Mouse (Mus musculus) kidney, embryonic 16.5 days (tissue): ENCODE results near the gene Mgmt. TPM values are rescaled to one million over a fixed set of nuclear protein-coding genes. Genes with fewer than 3 reads are reported as not detected.

Experiments
- ATAC-seq: fragments of 200-750 bp; cut with Nextera tagmentation; 2 replicates; pipeline ENCODE4 v1.8.0; 2017; ENCODE audit warnings: moderate TSS enrichment; ENCODE audit not compliant: low FRiP score, low TSS enrichment
- H3K27ac ChIP-seq: fragments of 300-500 bp; sonication (generic); 2 replicates; pipeline ENCODE4 v1.5.1; 2014; ENCODE audit warnings: low read length
- H3K27me3 ChIP-seq: fragments of 300-500 bp; sonication (generic); 2 replicates; pipeline ENCODE4 v1.6.1; 2014; ENCODE audit warnings: low read length, control low read depth, mixed read lengths; ENCODE audit not compliant: insufficient read depth
- H3K36me3 ChIP-seq: fragments of 300-500 bp; sonication (generic); 2 replicates; pipeline ENCODE4 v1.6.1; 2014; ENCODE audit warnings: low read length, control low read depth, mixed read lengths; ENCODE audit not compliant: insufficient read depth
- H3K4me1 ChIP-seq: fragments of 300-500 bp; sonication (generic); 2 replicates; pipeline ENCODE4 v1.6.1; 2014; ENCODE audit warnings: low read length, control low read depth, mixed read lengths; ENCODE audit not compliant: insufficient read depth
- H3K4me2 ChIP-seq: fragments of 300-500 bp; sonication (generic); replicated peaks from 2 replicates; pipeline ENCODE4 v1.6.1; 2014; ENCODE audit warnings: low read depth, low read length
- H3K4me3 ChIP-seq: fragments of 300-500 bp; sonication (generic); 2 replicates; pipeline ENCODE4 v1.5.1; 2014; ENCODE audit warnings: mild to moderate bottlenecking, low read length
- H3K9ac ChIP-seq: fragments of 300-500 bp; sonication (generic); replicated peaks from 2 replicates; pipeline ENCODE4 v1.6.1; 2014; ENCODE audit warnings: low read length
- H3K9me3 ChIP-seq: fragments of 300-500 bp; sonication (generic); 2 replicates; pipeline ENCODE4 v1.6.1; 2016; ENCODE audit warnings: low read length, control low read depth
- WGBS: fragments of 180-500 bp; shearing (Covaris S2); extraction: QIAGEN DNeasy Blood & Tissue Kit; methylation state at CpG from one replicate; pipeline ENCODE4 v1.1.7; 2014; 5-methylcytosine and 5-hydroxymethylcytosine counted together
- polyA plus RNA-seq: library from polyadenylated mRNA; unstranded; fragments of >200 nt; fragmentation: Nextera tagmentation; extraction: Ambion mirVana; gene quantifications from 2 replicates; pipeline ENCODE4 v1.2.1, GENCODE M21; 2015

Gene Mgmt
- polyA plus RNA-seq, 1 experiment from 2014 or later, result 6.6 TPM

DNA sequence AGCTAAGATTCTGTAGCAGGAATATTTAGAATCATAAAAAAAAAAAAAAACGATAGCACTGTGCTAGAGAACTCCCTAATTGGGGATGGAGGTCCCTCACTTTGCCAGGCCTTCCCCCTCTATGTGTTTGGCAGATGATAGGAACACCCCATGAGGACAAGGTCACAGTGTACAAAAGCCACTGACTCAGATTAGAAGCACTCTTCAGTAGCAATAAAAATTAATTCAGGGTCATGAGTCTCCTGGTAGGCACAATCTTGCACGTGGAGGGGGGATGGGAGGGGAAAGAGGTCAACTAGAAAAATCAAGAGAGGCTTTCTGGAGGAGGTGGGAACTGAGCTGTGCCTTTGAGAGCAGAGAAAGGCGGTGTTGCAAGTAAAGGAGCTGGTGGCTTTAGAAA lies 247.0 kb downstream of the Mgmt start:
- H3K36me3 ChIP-seq, result no peaks in the 10 kb centered on the region
- H3K27ac ChIP-seq, result no peak overlapping the region
- H3K27me3 ChIP-seq, result no peaks in the 10 kb centered on the region
- H3K9me3 ChIP-seq, result no peaks in the 10 kb centered on the region
- no peak overlapping the region for H3K4me3 ChIP-seq
- no peak for ATAC-seq
- WGBS, result 49% methylated on average over 3 of the region's 3 CpGs
- H3K4me1 ChIP-seq, result no peaks in the 10 kb centered on the region
- H3K4me2 ChIP-seq, result no peak overlapping the region
- H3K9ac ChIP-seq, result no peak overlapping the region

GRCm38 (mm10) chr7:137147101-137147500 lies 252.7 kb downstream of the Mgmt start:
- no peak for ATAC-seq
- no peak overlapping the region for H3K4me3 ChIP-seq
- no peak overlapping the region for H3K4me2 ChIP-seq
- no peak overlapping the region for H3K9ac ChIP-seq
- no peaks in the 10 kb centered on the region for H3K27me3 ChIP-seq
- no peaks in the 10 kb centered on the region for H3K4me1 ChIP-seq
- H3K9me3 ChIP-seq, result no peaks in the 10 kb centered on the region
- H3K36me3 ChIP-seq, result no peaks in the 10 kb centered on the region
- H3K27ac ChIP-seq, result no peak overlapping the region
- WGBS, result 66% methylated on average over 12 of the region's 12 CpGs

DNA sequence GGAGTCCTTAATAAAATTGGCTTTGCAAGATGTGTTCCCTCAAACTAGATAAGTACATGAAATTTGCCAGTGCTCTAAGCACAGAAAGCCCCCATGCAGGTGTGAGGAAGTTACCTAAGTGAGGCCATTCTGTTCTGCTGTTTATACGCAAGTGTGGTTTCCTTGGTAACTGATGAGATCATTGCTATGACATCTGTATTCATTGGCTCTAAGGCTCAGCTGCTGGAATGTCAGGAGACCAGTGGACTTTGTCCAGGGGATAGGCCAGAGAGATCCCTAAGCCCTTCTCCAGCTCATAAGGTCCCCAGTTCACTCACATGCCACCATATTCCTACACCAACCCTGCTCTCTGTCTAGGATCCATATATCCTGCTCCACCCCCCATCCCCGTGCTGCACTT lies 257.4 kb downstream of the Mgmt start:
- Histone ChIP-seq H3K36me3 (no peaks in the 10 kb centered on the region), H3K9ac (no peak overlapping the region), H3K27me3 (no peaks in the 10 kb centered on the region), H3K27ac (no peak overlapping the region), H3K4me3 (no peak overlapping the region), H3K4me2 (no peak overlapping the region), H3K4me1 (no peaks in the 10 kb centered on the region), H3K9me3 (no peaks in the 10 kb centered on the region)
- WGBS, result 90% methylated on average over 2 of the region's 2 CpGs
- no peak for ATAC-seq

DNA sequence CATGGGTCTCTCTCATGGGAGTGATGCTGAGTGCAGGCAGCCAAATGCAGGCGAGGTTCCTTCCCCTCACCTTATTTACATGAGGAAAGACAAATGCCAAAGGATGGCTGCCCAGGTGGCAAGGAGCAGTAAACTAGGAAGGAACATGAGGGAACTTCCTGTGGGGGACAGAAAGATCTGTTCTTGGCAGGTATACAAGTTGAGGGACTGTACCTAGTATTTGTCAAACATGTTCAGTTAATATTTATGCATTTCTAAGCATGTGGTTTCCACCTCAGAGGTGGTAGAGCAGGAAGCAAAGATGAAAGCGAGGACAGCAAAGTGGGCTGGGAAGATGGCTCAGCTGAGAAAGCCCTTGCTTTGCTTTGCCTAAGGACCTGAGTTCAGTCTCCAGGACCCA lies 260.2 kb downstream of the Mgmt start:
- Histone ChIP-seq H3K9me3 (no peaks in the 10 kb centered on the region), H3K36me3 (no peaks in the 10 kb centered on the region), H3K9ac (no peak overlapping the region), H3K27me3 (no peaks in the 10 kb centered on the region), H3K4me1 (no peaks in the 10 kb centered on the region), H3K4me3 (no peak overlapping the region), H3K27ac (no peak overlapping the region), H3K4me2 (no peak overlapping the region)
- ATAC-seq, result no peak
- 63% methylated on average over 2 of the region's 2 CpGs for WGBS

- no peak overlapping the region for H3K27ac ChIP-seq
- H3K4me3 ChIP-seq, result no peak overlapping the region
- H3K4me2 ChIP-seq, result no peak overlapping the region
- H3K9me3 ChIP-seq, result no peaks in the 10 kb centered on the region
- no peaks in the 10 kb centered on the region for H3K36me3 ChIP-seq
- no peak overlapping the region for H3K9ac ChIP-seq
- no peaks in the 10 kb centered on the region for H3K27me3 ChIP-seq
- H3K4me1 ChIP-seq, result no peaks in the 10 kb centered on the region; the same call in 1 of the 2 replicates
- no peak for ATAC-seq
These were observed 264.7 kb downstream of the Mgmt start for GRCm38 (mm10) chr7:137159086-137159485.

GRCm38 (mm10) chr7:137172278-137172677 lies 277.9 kb downstream of the Mgmt start:
- H3K9ac ChIP-seq, result no peak overlapping the region
- H3K4me3 ChIP-seq, result no peak overlapping the region
- no peaks in the 10 kb centered on the region for H3K27me3 ChIP-seq
- no peak overlapping the region for H3K4me2 ChIP-seq
- H3K36me3 ChIP-seq, result no peaks in the 10 kb centered on the region
- H3K4me1 ChIP-seq, result no peaks in the 10 kb centered on the region
- H3K27ac ChIP-seq, result no peak overlapping the region
- 33% methylated on average over 9 of the region's 9 CpGs for WGBS
- H3K9me3 ChIP-seq, result peaks cover 3% of the 10 kb centered on the region
- ATAC-seq, result no peak
